Mouse (Mus musculus) limb, embryonic 14.5 days (tissue): Measurements from ENCODE around the gene Trim8. TPM values are rescaled to one million over a fixed set of nuclear protein-coding genes. Genes with fewer than 3 reads are reported as not detected.
A peak's percentile ranks its signal among the peaks of the same experiment; 100 is the strongest.

Source experiments
- ATAC-seq: fragments of 200-750 bp; cut with Nextera tagmentation; 2 replicates; pipeline ENCODE4 v1.8.0; 2017; ENCODE audit warnings: low read depth, moderate number of reproducible peaks, moderate TSS enrichment; ENCODE audit not compliant: low FRiP score
- DNase-seq: peaks from one replicate; pipeline ENCODE4 v3.0.0-alpha.2; 2015; ENCODE audit warnings: low spot score
- H3K27ac ChIP-seq: fragments of 300-500 bp; sonication (generic); replicated peaks from 2 replicates; pipeline ENCODE4 v1.5.1; 2014; ENCODE audit warnings: low read depth, mild to moderate bottlenecking, low read length, moderate library complexity, mixed read lengths
- H3K27me3 ChIP-seq: fragments of 300-500 bp; sonication (generic); 2 replicates; pipeline ENCODE4 v1.6.1; 2014; ENCODE audit warnings: low read length, mixed read lengths; ENCODE audit not compliant: control insufficient read depth, insufficient read depth
- H3K36me3 ChIP-seq: fragments of 300-500 bp; sonication (generic); 2 replicates; pipeline ENCODE4 v1.6.1; 2014; ENCODE audit warnings: mild to moderate bottlenecking, low read length, moderate library complexity, mixed read lengths; ENCODE audit not compliant: control insufficient read depth, insufficient read depth
- H3K4me1 ChIP-seq: fragments of 300-500 bp; sonication (generic); 2 replicates; pipeline ENCODE4 v1.6.1; 2014; ENCODE audit warnings: antibody characterized with exemption, low read length, mixed read lengths; ENCODE audit not compliant: control insufficient read depth, insufficient read depth
- H3K4me2 ChIP-seq: fragments of 300-500 bp; sonication (generic); replicated peaks from 2 replicates; pipeline ENCODE4 v1.6.1; 2014; ENCODE audit warnings: low read depth, mild to moderate bottlenecking, low read length, moderate library complexity; ENCODE audit not compliant: severe bottlenecking
- H3K4me3 ChIP-seq: fragments of 300-500 bp; sonication (generic); replicated peaks from 2 replicates; pipeline ENCODE4 v1.5.1; 2014; ENCODE audit warnings: low read length
- H3K9ac ChIP-seq: fragments of 300-500 bp; sonication (generic); 2 replicates; pipeline ENCODE4 v1.6.1; 2014; ENCODE audit warnings: mild to moderate bottlenecking, low read depth, low read length, moderate library complexity; ENCODE audit not compliant: severe bottlenecking
- H3K9me3 ChIP-seq: fragments of 300-500 bp; sonication (generic); 2 replicates; pipeline ENCODE4 v1.6.1; 2016; ENCODE audit warnings: low read length; ENCODE audit not compliant: control insufficient read depth
- POLR2A ChIP-seq: fragments of 200-500 bp; IDR thresholded peaks from 2 replicates; pipeline ENCODE4 v1.8.0; 2012; ENCODE audit warnings: inconsistent platforms, mild to moderate bottlenecking, moderate library complexity, borderline replicate concordance; ENCODE audit not compliant: insufficient read depth, insufficient read length; ENCODE audit errors: extremely low read depth
- WGBS: fragments of 180-500 bp; shearing (Covaris S2); extraction: QIAGEN DNeasy Blood & Tissue Kit; methylation state at CpG from one replicate; pipeline ENCODE4 v1.1.7; 2014; 5-methylcytosine and 5-hydroxymethylcytosine counted together
- polyA plus RNA-seq, 2 experiments: library from polyadenylated mRNA; depleted of rRNA in 1 of 2; stranded (reverse) in 1 of 2; unstranded in 1 of 2; fragments of >200 nt; fragmentation: Nextera tagmentation in 1 of 2; extraction: Ambion mirVana in 1 of 2; gene quantifications; 2 replicates each; pipeline versions ENCODE4 v1.2.1 to v1.2.3; 2012 to 2014

Gene Trim8
- polyA plus RNA-seq, 2 experiments = 21.5 to 22.7 TPM

- Histone ChIP-seq H3K9me3 (no peaks in the 10 kb centered on the region), H3K4me1 (no peaks in the 10 kb centered on the region), H3K27ac (no peak overlapping the region), H3K27me3 (no peaks in the 10 kb centered on the region), H3K9ac (no peak overlapping the region), H3K4me3 (no peak overlapping the region), H3K4me2 (no peak overlapping the region), H3K36me3 (peaks cover 49% of the 10 kb centered on the region)
- 89% methylated on average over 3 of the region's 3 CpGs for WGBS
- DNase-seq (no peak), ATAC-seq (no peak)
- TF ChIP-seq POLR2A = no peak
These were observed 38.9 kb upstream of the Trim8 start for GRCm38 (mm10) chr19:46462574-46462973.

- 98% methylated on average over 4 of the region's 4 CpGs for WGBS
- no peak overlapping the region for H3K4me3 ChIP-seq
- DNase-seq (no peak), ATAC-seq (no peak)
- H3K27me3 ChIP-seq = no peaks in the 10 kb centered on the region
- no peak overlapping the region for H3K4me2 ChIP-seq
- H3K27ac ChIP-seq = no peak overlapping the region
- H3K9ac ChIP-seq = no peak overlapping the region
- no peaks in the 10 kb centered on the region for H3K4me1 ChIP-seq
- peaks cover 45% of the 10 kb centered on the region for H3K36me3 ChIP-seq
- TF ChIP-seq POLR2A = no peak
- H3K9me3 ChIP-seq = no peaks in the 10 kb centered on the region
These were observed 38.1 kb upstream of the Trim8 start for GRCm38 (mm10) chr19:46463446-46463845.

GRCm38 (mm10) chr19:46466160-46466559 lies 35.3 kb upstream of the Trim8 start:
- H3K36me3 ChIP-seq = peaks cover 21% of the 10 kb centered on the region
- no peak for TF ChIP-seq POLR2A
- H3K27me3 ChIP-seq = no peaks in the 10 kb centered on the region
- DNase-seq = no peak
- H3K4me2 ChIP-seq = no peak overlapping the region
- H3K4me1 ChIP-seq = peaks cover 4% of the 10 kb centered on the region; the same call in 1 of the 2 replicates
- no peak for ATAC-seq
- H3K4me3 ChIP-seq = no peak overlapping the region
- 77% methylated on average over 6 of the region's 6 CpGs for WGBS
- peak overlapping the region; percentile 7; the same call in 1 of the 2 replicates for H3K9ac ChIP-seq
- no peaks in the 10 kb centered on the region for H3K9me3 ChIP-seq
- H3K27ac ChIP-seq = no peak overlapping the region

GRCm38 (mm10) chr19:46467051-46467503 lies 34.4 kb upstream of the Trim8 start:
- H3K9ac ChIP-seq = 0 out of 2 replicates have a peak overlapping the region, but pooled peaks have one; percentile 7
- no peak for DNase-seq
- peaks cover 12% of the 10 kb centered on the region; the same call in 1 of the 2 replicates for H3K4me1 ChIP-seq
- no peak for ATAC-seq
- no peaks in the 10 kb centered on the region for H3K27me3 ChIP-seq
- no peak overlapping the region for H3K4me3 ChIP-seq
- no peak for TF ChIP-seq POLR2A
- no peak overlapping the region for H3K27ac ChIP-seq
- H3K36me3 ChIP-seq = peaks cover 16% of the 10 kb centered on the region
- WGBS = 52% methylated on average over 3 of the region's 3 CpGs
- H3K4me2 ChIP-seq = no peak overlapping the region
- no peaks in the 10 kb centered on the region for H3K9me3 ChIP-seq

- no peak overlapping the region for H3K9ac ChIP-seq
- H3K4me1 ChIP-seq = peaks cover 12% of the 10 kb centered on the region; the same call in 1 of the 2 replicates
- 34% methylated on average over 17 of the region's 17 CpGs for WGBS
- ATAC-seq (no peak), DNase-seq (no peak)
- TF ChIP-seq POLR2A = no peak
- peak overlapping the region; percentile 63 for H3K27ac ChIP-seq
- no peak overlapping the region for H3K4me3 ChIP-seq
- no peak overlapping the region for H3K4me2 ChIP-seq
- no peaks in the 10 kb centered on the region for H3K27me3 ChIP-seq
- peaks cover 29% of the 10 kb centered on the region for H3K36me3 ChIP-seq
- no peaks in the 10 kb centered on the region for H3K9me3 ChIP-seq
These were observed 30.9 kb upstream of the Trim8 start for GRCm38 (mm10) chr19:46470364-46471240.
